Mouse (Mus musculus) hindbrain, postnatal 0 days (tissue): Measurements from ENCODE around the gene Rab3c. TPM values are rescaled to one million over a fixed set of nuclear protein-coding genes. Genes with fewer than 3 reads are reported as not detected.

Experiments used
- ATAC-seq: fragments of 200-750 bp; cut with Nextera tagmentation; 2 replicates; pipeline ENCODE4 v1.8.0; 2017; ENCODE audit warnings: mild to moderate bottlenecking, moderate TSS enrichment, moderate library complexity
- DNase-seq: peaks from one replicate; pipeline ENCODE4 v3.0.0-alpha.2; 2015; ENCODE audit warnings: low spot score
- H3K27ac ChIP-seq: fragments of 300-500 bp; sonication (generic); 2 replicates; pipeline ENCODE4 v1.5.1; 2014; ENCODE audit warnings: mild to moderate bottlenecking
- H3K27me3 ChIP-seq: fragments of 300-500 bp; sonication (generic); 2 replicates; pipeline ENCODE4 v1.6.1; 2014; ENCODE audit warnings: low read length, mixed read lengths; ENCODE audit not compliant: insufficient read depth
- H3K36me3 ChIP-seq: fragments of 300-500 bp; sonication (generic); 2 replicates; pipeline ENCODE4 v1.6.1; 2014; ENCODE audit warnings: low read length, mixed read lengths; ENCODE audit not compliant: insufficient read depth
- H3K4me1 ChIP-seq: fragments of 300-500 bp; sonication (generic); 2 replicates; pipeline ENCODE4 v1.6.1; 2014; ENCODE audit warnings: antibody characterized with exemption, low read length, mixed read lengths; ENCODE audit not compliant: insufficient read depth
- H3K4me2 ChIP-seq: fragments of 300-500 bp; sonication (generic); 2 replicates; pipeline ENCODE4 v1.6.1; 2014; ENCODE audit warnings: low read depth, mild to moderate bottlenecking, low read length, moderate library complexity, mixed read lengths
- H3K4me3 ChIP-seq: fragments of 300-500 bp; sonication (generic); 2 replicates; pipeline ENCODE4 v1.5.1; 2014; ENCODE audit warnings: low read length
- H3K9ac ChIP-seq: fragments of 300-500 bp; sonication (generic); replicated peaks from 2 replicates; pipeline ENCODE4 v1.6.1; 2014; ENCODE audit warnings: mild to moderate bottlenecking, low read length, moderate library complexity, mixed read lengths
- H3K9me3 ChIP-seq: fragments of 300-500 bp; sonication (generic); 2 replicates; pipeline ENCODE4 v1.6.1; 2016; ENCODE audit warnings: low read length, mixed read lengths
- CTCF ChIP-seq: IDR thresholded peaks from 2 replicates; pipeline ENCODE4 v1.5.1; 2016; ENCODE audit warnings: antibody characterized with exemption, control low read depth, low read depth
- WGBS: fragments of 180-500 bp; shearing (Covaris S2); extraction: QIAGEN DNeasy Blood & Tissue Kit; methylation state at CpG from one replicate; pipeline ENCODE4 v1.1.7; 2014; 5-methylcytosine and 5-hydroxymethylcytosine counted together
- polyA plus RNA-seq: library from polyadenylated mRNA; unstranded; fragments of >200 nt; fragmentation: Nextera tagmentation; extraction: Ambion mirVana; gene quantifications from 2 replicates; pipeline ENCODE4 v1.2.1, GENCODE M21; 2015
- total RNA-seq: library from RNA; depleted of rRNA; stranded (reverse); fragments of >200 nt; gene quantifications from 2 replicates; pipeline ENCODE4 v1.2.3, GENCODE M21; 2014

The Rab3c gene
- total and polyA plus RNA-seq, 2 experiments from 2014 or later = 125 to 130 TPM

DNA sequence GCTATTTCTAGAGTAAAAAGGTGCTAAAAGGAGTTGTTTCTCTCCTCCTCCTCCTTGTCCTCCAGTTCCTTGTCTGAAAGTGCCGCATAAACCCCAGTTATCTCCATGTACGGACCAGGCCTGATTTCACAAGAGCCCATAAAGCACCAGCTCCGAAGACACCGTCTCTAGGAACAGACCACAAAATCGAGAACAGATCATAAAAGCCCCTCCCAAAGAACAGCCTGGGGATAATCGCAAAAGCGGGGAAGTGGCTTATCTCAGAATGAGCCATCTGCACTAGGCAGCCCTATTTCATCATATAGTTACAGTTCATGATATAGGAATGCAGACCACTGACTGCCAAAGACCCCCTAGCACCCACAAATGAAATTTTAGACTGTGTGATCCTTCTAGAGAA, 246.8 kb downstream of the Rab3c start:
- ATAC-seq (no peak), DNase-seq (no peak)
- TF ChIP-seq CTCF = no peak
- 85% methylated on average over 7 of the region's 7 CpGs for WGBS
- Histone ChIP-seq H3K4me3 (no peak overlapping the region), H3K4me1 (no peaks in the 10 kb centered on the region), H3K9ac (no peak overlapping the region), H3K36me3 (no peaks in the 10 kb centered on the region), H3K27me3 (no peaks in the 10 kb centered on the region), H3K4me2 (no peak overlapping the region), H3K27ac (no peak overlapping the region), H3K9me3 (no peaks in the 10 kb centered on the region)

DNA sequence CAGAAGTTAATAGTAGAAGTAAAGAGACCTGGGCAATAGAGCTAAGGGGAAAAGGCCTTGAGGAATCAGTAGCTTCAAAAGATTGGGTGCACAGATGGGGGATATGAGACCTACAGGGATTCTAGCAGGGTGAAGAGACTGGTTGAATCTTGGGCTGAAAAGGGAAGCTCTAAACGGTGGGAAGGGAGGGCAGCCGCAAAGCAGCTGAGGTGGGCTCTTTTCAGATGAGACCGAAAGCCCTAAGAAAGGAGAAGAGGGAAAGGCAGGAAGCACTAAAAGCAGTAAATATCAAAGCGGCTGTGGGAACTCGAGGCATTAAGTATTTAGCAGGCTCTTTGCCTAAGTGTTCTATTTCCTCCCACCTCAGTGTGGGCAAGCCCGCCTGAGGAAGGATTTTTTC, 248.9 kb downstream of the Rab3c start:
- no peak for TF ChIP-seq CTCF
- no peak overlapping the region for H3K27ac ChIP-seq
- no peak for DNase-seq

DNA sequence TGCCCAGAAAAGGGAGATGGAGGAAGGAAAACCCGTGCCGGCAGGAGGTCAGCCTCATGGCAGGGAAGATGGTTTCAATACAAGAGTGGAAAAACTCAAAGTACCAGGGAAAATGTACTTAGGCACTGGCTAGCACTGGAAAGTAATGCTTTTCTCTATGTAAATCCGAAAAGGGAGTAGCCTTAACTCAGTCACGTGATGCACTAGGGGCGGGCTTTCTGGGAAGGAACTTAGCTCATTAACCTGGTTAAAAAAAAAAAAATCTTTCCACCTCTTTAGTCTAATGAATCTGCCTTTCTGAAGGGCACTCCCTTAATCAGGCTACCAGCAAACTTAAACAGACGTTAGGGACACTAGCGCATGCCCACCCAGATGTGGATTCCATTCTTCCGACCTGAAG, 249.7 kb downstream of the Rab3c start:
- H3K4me1 ChIP-seq = no peaks in the 10 kb centered on the region
- ATAC-seq (no peak), DNase-seq (no peak)
- WGBS = 73% methylated on average over 8 of the region's 8 CpGs
- H3K36me3 ChIP-seq = no peaks in the 10 kb centered on the region
- H3K9me3 ChIP-seq = no peaks in the 10 kb centered on the region
- TF ChIP-seq CTCF = no peak
- H3K27me3 ChIP-seq = no peaks in the 10 kb centered on the region
- no peak overlapping the region for H3K4me3 ChIP-seq
- H3K27ac ChIP-seq = no peak overlapping the region
- no peak overlapping the region for H3K4me2 ChIP-seq
- no peak overlapping the region for H3K9ac ChIP-seq

More for the DNA sequence above, 248.9 kb downstream of the Rab3c start:
- Histone ChIP-seq H3K36me3 (no peaks in the 10 kb centered on the region), H3K4me2 (no peak overlapping the region), H3K9me3 (no peaks in the 10 kb centered on the region), H3K27me3 (no peaks in the 10 kb centered on the region), H3K9ac (no peak overlapping the region), H3K4me3 (no peak overlapping the region), H3K4me1 (no peaks in the 10 kb centered on the region)
- no peak for ATAC-seq
- 57% methylated on average over 6 of the region's 6 CpGs for WGBS

DNA sequence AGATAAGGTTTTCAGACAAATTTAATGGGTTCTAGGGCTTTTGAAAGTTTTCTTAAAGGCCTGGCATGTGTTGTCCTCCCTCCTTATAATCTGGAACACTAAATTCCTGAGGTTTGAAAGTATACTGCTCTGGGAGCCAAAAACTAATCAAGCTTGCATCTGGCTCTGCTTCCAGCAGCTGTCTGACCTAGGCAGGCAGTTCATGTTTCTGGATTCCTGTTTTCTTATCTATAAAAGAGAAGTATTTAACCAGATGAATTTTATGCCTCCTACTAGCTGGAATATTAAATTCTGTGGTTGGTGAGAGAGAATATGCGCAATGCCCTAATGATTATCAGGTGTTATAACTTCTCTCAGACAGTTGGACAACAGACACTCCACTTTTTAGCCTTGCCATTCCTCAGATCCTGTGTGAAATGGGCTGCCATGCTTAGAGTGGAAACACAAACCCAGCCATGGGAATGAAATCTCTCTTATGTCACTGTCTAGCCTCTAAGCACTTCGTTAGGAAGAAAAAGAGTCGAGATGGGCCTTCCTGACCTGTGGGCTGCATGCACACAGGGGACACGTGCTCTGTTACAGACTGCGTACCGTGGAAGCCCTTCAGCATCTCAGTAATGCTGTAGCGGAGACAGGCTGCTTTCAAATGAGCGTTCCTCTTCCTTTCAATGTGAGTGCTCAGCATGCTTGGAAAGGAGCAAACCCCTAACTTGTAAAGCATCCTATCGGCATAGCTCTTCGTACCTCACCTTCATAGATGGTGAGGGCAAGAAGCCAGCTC, 256.2 kb downstream of the Rab3c start:
- H3K9ac ChIP-seq = no peak overlapping the region
- WGBS = 76% methylated on average over 10 of the region's 10 CpGs
- no peak for ATAC-seq
- no peaks in the 10 kb centered on the region for H3K36me3 ChIP-seq
- H3K27ac ChIP-seq = no peak overlapping the region
- no peaks in the 10 kb centered on the region for H3K9me3 ChIP-seq
- peaks cover 2% of the 10 kb centered on the region; the same call in 1 of the 2 replicates for H3K4me1 ChIP-seq
- no peak for DNase-seq
- TF ChIP-seq CTCF = no peak
- no peaks in the 10 kb centered on the region for H3K27me3 ChIP-seq
- H3K4me3 ChIP-seq = no peak overlapping the region
- H3K4me2 ChIP-seq = no peak overlapping the region

DNA sequence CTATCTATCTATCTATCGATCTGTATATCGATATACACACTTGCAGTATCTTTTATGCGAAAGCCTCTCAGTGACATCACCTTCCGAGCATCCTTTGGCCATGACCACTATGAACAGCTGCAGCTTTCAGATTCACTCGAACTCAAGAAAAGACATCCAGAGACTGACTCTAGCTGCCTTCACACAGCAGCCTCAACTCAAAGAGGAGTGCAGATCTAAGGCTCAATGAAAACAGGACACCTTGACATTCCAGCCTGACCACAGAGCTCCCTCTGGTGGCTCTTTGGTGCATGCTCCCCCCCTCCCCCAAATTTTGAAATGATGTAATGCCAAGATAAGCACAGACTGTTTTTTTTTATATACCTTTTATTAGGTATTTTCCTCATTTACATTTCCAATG, 257.8 kb downstream of the Rab3c start:
- H3K4me2 ChIP-seq = no peak overlapping the region
- 83% methylated on average over 5 of the region's 5 CpGs for WGBS
- ATAC-seq (no peak), DNase-seq (peak; percentile 74)
- no peak overlapping the region for H3K4me3 ChIP-seq
- no peak overlapping the region for H3K9ac ChIP-seq
- no peak overlapping the region for H3K27ac ChIP-seq
- no peaks in the 10 kb centered on the region for H3K27me3 ChIP-seq
- H3K9me3 ChIP-seq = no peaks in the 10 kb centered on the region
- H3K36me3 ChIP-seq = no peaks in the 10 kb centered on the region
- peaks cover 6% of the 10 kb centered on the region; the same call in 1 of the 2 replicates for H3K4me1 ChIP-seq
- peak; percentile 82 for TF ChIP-seq CTCF

DNA sequence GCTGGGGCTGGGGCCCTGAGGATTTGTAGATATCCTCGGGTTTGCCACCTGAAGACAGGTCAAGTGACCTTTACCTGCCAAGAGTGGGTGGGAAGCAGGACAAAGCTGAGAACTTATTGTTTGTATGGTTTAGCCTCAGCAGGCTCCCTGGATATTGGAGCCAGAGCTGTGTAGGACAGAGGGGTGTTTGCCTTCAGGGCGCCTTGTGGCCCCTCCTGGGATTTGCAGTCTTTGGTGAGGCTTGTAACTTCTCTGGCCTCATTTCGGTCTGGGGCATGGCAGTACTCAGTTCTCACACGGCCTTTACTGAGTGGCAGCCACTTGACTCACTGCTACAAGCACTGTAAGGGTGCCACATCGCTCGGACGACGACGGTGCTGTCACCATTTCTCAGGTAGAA, 261.0 kb downstream of the Rab3c start:
- 33% methylated on average over 9 of the region's 9 CpGs for WGBS
- no peak overlapping the region for H3K9ac ChIP-seq
- peak overlapping the region; percentile 33; the same call in 1 of the 2 replicates for H3K4me3 ChIP-seq
- DNase-seq (no peak), ATAC-seq (peak; percentile 27; the same call in 1 of the 2 replicates)
- no peaks in the 10 kb centered on the region for H3K9me3 ChIP-seq
- H3K36me3 ChIP-seq = no peaks in the 10 kb centered on the region
- TF ChIP-seq CTCF = no peak
- H3K4me1 ChIP-seq = peaks cover 6% of the 10 kb centered on the region; the same call in 1 of the 2 replicates
- H3K27ac ChIP-seq = no peak overlapping the region
- H3K4me2 ChIP-seq = peak overlapping the region; percentile 68
- H3K27me3 ChIP-seq = no peaks in the 10 kb centered on the region
